Mouse (Mus musculus): ENCODE data around the gene Abcc3.

Gene Abcc3

DNA sequence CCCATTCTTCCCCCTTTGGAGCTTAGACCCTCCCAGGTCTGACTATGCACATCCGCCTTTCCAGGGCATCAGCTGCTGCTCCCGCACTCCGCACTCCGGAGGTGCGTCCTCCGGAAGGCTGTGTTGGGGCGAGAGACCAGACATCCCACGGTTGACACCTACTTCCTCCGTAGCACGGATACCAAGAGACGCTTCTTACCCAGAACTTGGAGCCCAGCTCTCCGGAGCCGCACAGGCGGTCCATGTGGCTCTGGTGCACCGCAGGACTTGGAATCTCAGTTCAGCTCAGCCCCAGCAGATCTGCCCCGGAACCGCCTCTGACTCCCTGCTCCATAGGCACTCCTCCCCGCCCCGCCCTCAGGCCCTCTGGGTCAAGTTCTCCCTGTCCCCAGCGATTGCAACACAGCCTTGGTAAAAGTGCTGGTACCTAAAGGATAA is at the start of gene Abcc3:
Abcc3 (minus strand) TSS at position 326 of the 438 bp plus-strand sequence.
- DNase-seq, result peak in 1 of 2 experiments; percentile 40

- no peak for DNase-seq
Measured at GRCm38 (mm10) chr11:94441752-94442151, 49.0 kb upstream of the Abcc3 start.

DNA sequence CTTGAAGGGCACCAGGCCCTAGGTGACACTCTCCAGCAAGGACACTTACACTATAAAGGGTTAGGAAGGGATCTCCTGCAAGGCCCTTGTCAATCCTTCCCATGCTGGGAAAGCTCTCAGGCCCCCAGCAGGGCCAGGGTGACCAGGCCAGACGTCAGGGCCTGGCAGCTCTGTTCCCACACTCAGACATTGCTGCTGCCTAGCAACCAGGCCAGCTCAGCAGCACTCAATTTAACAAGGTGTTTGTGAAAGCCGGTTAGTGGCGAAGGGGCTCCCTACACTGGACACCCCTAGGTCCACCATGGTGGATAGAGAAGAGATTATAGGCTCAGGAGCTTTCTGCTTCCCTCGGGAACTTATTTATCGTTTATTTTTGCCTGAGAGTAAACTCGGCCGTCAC is 48.3 kb upstream of the Abcc3 start:
- no peak for DNase-seq

DNA sequence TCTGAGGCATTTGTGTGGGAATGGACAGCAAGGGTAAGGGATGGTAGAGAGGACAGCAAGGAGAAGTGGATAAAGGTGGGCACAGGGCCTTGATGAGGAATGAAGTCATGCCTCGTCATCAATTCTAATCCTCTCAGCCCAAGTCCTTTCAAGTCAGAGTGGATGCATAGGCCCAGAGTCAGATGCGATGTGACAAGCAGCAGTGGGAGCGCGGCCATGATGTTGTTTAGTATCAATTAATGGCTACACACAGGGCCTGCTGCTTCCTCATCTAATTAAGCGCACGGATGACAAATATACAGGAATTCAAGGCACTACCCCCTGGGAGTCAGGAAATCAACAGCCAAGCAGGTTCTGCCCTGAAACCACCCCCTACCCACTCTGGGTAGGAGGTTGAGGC is 47.6 kb upstream of the Abcc3 start:
- no peak for DNase-seq

- DNase-seq, result no peak
Measured at GRCm38 (mm10) chr11:94429011-94429651, 36.3 kb upstream of the Abcc3 start.

GRCm38 (mm10) chr11:94428091-94428835 is 35.5 kb upstream of the Abcc3 start:
- DNase-seq, result no peak

GRCm38 (mm10) chr11:94425656-94426055 is 32.9 kb upstream of the Abcc3 start:
- DNase-seq, result no peak

GRCm38 (mm10) chr11:94425215-94425614 is 32.4 kb upstream of the Abcc3 start:
- DNase-seq, result no peak

GRCm38 (mm10) chr11:94424380-94424779 is 31.6 kb upstream of the Abcc3 start:
- DNase-seq, result peak; percentile 9 to 33

- no peak for DNase-seq
Measured at GRCm38 (mm10) chr11:94423855-94424254, 31.1 kb upstream of the Abcc3 start.

DNA sequence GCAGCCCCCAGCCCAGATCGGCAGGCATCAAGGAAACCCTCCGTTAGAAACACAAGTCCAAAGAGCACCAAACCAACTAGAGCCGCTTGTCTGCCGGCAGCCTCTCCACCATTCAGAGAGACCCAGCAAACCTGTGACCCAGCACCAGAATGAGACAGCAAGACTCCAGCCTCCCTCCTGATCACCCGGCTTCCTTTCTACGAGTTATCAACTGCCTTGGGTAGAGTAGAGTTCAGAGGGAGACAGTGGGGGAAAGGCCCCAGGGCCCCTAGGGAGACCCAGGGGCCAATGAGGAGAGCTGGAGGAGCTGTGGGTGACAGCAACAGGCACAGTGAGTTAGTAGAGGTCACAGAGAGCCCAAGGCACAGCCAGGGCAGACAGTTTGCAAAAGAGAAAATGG is 28.2 kb upstream of the Abcc3 start:
- DNase-seq, result no peak

GRCm38 (mm10) chr11:94420325-94420724 is 27.5 kb upstream of the Abcc3 start:
- DNase-seq, result no peak

GRCm38 (mm10) chr11:94419004-94419727 is 26.4 kb upstream of the Abcc3 start:
- no peak for DNase-seq

DNA sequence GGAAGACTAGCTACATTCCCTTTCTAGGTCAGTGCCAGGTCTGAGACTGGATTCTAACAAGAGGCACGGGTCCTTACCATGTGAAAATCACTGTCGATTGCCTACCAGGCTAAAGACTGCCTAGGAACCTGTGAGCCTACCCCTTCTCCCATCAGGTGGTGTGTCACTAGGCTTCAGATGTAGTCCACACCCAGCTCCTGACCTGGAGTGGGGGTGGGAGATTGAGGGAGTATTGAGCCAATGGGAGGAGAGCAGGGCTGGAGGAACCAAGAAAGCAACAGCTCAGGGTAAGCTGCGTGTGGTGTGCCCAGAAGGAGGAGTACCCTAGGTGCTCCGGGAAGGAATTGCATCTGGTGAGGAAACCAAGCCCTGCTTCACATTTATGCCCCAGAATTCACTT is 21.2 kb upstream of the Abcc3 start:
- DNase-seq, result no peak

DNA sequence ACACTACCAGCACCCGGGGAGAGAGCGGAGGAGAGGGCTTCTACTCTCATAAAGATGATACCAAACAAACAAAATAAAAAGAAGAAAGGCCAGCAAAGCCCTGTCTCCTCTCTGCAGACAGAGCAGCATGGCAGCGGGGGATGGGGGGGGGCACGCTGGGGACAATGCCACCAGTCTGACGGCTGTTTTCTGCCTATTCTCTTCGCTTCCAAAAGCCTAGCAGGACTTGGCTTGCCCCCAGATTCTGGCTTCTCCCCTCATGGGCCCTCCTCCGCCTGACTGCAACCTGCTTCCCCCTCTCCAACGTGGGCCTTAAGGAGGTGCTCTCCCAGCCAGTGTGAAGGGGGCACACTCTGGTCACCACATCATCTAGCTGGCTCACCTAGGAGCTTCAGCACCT is 20.7 kb upstream of the Abcc3 start:
- DNase-seq, result no peak

DNA sequence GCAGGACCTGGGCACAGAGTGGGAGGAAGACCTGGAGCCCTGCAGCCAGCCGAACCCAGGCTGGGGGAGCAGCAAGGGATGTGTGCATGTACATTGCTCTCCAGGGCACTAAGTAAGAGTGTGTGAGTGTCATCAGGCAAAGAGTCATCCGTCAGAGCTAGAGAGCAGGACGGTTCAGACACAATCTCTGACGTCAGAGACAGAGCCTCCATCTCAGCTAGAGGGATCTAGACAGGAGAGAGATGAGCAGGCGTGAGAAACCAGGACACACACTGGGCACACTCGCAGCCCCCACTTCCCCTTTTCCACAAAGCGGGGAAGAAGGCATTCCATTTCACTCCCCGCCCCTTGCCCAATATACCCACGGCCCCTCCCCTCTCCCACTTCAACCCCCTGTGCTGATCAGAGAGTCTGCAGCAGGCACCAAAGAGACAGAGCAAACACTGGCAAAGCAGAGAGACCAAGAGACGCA is 20.2 kb upstream of the Abcc3 start:
- no peak for DNase-seq

DNA sequence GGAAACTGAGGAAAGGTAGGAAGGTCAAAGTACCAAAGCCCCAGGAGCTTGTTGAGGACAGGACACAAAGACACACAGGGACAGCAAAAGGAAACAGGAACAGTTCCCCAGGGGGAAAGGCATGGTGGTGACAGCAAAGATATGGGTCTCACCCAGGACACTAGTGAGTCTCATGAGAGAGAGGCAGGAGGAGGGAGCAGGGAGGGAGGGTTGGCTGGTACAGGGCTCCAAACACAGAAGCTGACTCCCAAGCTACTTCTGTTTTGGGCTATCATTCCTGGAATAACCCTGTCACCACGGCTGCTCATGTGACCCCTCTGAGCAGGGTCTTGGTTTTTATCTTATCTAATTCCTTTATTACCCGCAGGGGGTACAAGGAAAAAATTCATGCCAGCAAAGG is 19.8 kb upstream of the Abcc3 start:
- DNase-seq, result no peak

- no peak for DNase-seq
Measured at GRCm38 (mm10) chr11:94407803-94408321, 15.1 kb upstream of the Abcc3 start.

DNA sequence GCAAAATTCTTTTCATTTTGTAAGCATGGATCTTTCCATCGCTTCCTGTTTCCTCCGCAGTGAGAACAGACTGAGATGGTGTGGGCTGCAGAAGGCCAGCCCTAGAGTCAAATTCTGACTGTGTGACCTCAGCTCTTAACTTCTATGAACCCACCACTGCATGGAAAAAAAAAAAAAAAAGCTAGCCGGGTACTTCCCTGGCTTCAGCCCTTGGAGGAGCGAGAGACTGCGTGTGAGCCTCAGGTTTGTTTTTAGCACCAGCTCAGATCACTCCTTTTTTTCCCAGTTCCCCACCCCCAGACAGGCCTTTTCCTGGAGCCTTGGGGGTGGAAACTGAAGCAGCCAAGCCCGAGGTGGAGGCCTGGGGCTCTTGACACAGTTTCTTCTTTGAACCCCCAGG is 12.6 kb upstream of the Abcc3 start:
- DNase-seq, result no peak

- DNase-seq, result peak; percentile 69 to 78
Measured at GRCm38 (mm10) chr11:94404641-94405260, 12.0 kb upstream of the Abcc3 start.

- DNase-seq, result no peak
Measured at GRCm38 (mm10) chr11:94404178-94404577, 11.4 kb upstream of the Abcc3 start.

GRCm38 (mm10) chr11:94403757-94404156 is 11.0 kb upstream of the Abcc3 start:
- DNase-seq, result no peak

DNA sequence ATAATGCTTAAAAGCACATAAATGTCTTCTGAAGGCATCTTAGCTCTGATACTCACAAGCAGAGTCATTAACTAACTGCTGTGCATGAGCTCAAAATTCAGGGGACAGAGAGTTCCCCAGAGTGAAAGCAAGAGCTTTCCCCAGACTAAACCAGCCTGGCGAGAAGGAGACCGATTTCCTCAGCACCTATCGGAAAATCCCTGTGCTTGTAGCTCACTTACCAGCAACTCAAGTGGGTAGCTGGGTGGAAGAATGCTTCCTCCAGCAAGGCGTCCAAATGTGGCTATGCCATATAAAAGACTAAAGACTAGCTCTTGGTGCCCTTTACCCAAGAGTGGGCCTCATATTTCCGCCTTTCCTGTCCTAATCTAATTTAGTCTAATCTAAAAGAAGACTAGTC is 9.9 kb upstream of the Abcc3 start:
- DNase-seq, result no peak
